Comparison of ENCODE assay signal across 10 mouse cellular contexts in genomic region chr2:33703286-33703685, GRCm38 (mm10).
"Had no signal": no experiment of that assay in that cellular context is flagged by ENCODE, and none has a peak within 500 bp of the region (broad histone marks: within the 10 kb centered on the region; RNA-seq: fewer than 3 reads in every experiment).

No protein-coding gene starts in this region.

- H3K9ac ChIP-seq: intestine, embryonic 15.5 days; kidney, embryonic 15.5 days; liver, embryonic 14.5 days; midbrain, embryonic 12.5 days; neural tube, embryonic 13.5 days; stomach, embryonic 15.5 days had no signal

- DNase-seq: right cerebral cortex, postnatal 14 days; thymus, postnatal 36 days had no signal

- H3K9me3 ChIP-seq: intestine, embryonic 15.5 days; kidney, embryonic 15.5 days; midbrain, embryonic 12.5 days; neural tube, embryonic 13.5 days; stomach, embryonic 15.5 days had no signal

- ATAC-seq: intestine, embryonic 15.5 days; midbrain, embryonic 16.5 days had no signal

- H3K27ac ChIP-seq: intestine, embryonic 15.5 days; kidney, embryonic 15.5 days; left cerebral cortex, adult 2 months; liver, embryonic 14.5 days; midbrain, embryonic 12.5 days; neural tube, embryonic 13.5 days; stomach, embryonic 15.5 days had no signal

- H3K4me3 ChIP-seq: intestine, embryonic 15.5 days; kidney, embryonic 15.5 days; left cerebral cortex, adult 2 months; midbrain, embryonic 12.5 days; neural tube, embryonic 13.5 days; stomach, embryonic 15.5 days had no signal

- H3K36me3 ChIP-seq: intestine, embryonic 15.5 days; kidney, embryonic 15.5 days; midbrain, embryonic 12.5 days; neural tube, embryonic 13.5 days; stomach, embryonic 15.5 days had no signal

- H3K4me1 ChIP-seq: stomach, embryonic 15.5 days had no signal

- H3K4me2 ChIP-seq: intestine, embryonic 15.5 days; kidney, embryonic 15.5 days; midbrain, embryonic 12.5 days; neural tube, embryonic 13.5 days; stomach, embryonic 15.5 days had no signal
